Mouse (Mus musculus) NIH3T3 (cell line): ENCODE measurements around the gene Cacna2d3.

Source experiments
- DNase-seq: peaks from one replicate; pipeline ENCODE4 v3.0.0-alpha.2; 2012; ENCODE audit warnings: low read depth

Gene Cacna2d3

DNA sequence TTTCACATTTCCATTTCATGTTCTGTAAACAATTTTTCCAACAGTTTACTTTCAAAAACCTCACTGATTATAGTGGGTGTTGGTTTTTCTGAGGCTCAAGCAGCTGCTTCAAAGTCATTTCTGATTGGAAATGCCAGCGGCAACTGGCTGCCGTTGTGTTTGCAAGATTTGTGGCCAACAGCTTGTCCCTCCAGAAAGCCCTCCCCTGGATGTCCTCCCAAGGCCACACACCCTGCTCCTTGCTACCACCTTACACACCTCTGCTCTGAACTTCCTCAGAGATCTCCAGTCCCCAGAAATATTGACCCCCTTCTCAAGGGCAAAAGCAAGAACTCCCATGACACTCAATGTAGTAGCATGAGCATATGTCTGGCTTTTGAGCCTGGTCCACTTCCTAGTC lies 659.0 kb downstream of the Cacna2d3 start:
- no peak for DNase-seq

DNA sequence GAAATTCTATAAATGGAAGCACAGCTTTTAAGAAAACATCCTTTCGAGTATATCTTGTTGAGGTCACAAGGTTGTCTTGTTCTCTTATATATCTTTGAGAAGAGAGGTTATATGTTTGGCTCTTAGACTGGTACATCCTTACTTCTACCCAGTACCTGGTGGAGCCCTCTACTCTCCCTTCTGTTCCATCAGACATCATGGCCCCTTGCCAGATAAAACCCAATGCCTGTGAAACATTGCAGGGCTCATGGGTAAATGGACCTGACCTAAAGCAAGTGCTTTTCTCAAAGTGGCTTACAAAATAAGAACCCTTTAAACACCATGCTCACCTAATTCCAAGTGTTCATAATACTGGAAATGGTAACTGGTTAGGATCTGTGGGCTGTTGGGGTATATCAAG lies 660.2 kb downstream of the Cacna2d3 start:
- DNase-seq, result no peak

DNA sequence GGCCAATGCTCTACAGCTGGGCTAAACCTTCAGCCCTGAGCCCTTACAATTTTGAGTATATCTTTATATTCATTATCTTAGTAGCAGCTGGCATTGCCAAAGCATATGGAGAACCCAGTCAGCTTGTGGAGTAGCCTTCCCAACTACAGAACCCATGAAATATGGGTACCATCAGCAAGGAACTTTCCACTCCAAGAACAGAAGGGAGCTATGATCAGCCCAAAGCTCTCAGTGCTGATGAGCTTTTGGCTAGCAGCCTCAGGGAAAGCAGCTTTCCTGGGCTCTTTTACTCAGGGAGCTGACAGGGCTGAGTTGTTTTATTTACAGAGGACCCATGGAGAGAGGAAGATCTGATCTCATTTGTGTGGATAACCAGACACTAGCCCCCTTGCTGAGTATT lies 661.0 kb downstream of the Cacna2d3 start:
- no peak for DNase-seq

DNA sequence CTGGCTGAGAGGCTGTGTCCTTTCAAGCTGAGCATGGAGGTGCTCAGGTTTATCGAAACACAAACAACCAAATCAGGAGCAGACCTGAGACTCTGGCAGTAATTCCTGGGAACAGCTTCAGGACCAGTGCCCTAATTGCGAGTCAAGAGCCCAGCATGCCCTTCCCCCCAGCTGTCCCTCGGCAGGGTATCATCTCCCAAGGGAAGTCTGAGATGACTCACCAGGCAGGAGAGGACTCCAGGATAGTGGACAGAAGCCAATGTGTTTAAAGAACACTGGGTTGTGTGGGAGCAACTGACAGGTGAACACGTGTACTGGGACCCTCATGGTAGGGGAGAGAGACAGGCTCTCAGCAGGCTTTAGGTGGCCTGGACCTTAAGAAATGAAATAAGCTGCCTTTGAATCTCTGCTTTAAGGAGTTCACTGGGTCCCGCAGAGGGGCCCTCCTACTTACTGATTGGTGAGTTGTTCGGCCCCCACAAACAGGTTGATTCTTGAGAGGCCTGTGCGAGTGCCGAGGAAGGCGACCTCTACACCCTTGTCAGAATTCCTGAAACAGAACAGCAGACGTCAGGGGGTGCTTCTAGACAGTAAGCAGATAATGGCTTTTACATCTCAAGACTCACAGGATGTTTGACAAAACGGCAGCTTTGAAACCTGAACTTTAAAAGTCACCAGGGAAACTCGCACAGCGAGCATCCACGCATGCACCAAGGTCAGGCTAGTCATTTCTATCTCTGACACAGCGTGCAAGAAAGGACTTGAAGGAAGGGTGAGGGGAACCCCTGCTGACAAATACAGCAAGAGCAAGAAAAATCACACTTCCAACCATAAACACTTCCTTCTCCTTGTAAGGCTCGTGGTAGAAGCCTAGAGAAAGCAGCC lies 669.5 kb downstream of the Cacna2d3 start:
- DNase-seq, result no peak

DNA sequence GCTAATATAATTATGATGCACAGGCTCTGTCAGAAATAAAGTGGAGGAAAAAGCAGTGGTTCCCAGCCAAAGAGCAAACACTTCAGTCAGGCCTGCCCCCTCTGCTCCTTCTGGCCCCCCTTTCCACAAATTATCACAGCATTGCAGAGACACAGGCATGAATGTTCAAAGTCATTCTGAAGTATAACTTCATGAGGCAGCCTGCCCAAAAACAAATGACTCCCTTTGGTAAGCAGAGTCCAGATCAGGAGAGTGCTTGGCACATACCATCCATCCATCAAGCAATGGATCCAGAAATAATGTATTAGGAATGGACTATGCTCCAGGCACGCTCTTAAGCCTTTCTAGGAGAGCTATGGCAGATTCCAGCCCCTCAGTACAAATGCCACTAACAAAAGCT lies 679.3 kb downstream of the Cacna2d3 start:
- DNase-seq, result no peak

DNA sequence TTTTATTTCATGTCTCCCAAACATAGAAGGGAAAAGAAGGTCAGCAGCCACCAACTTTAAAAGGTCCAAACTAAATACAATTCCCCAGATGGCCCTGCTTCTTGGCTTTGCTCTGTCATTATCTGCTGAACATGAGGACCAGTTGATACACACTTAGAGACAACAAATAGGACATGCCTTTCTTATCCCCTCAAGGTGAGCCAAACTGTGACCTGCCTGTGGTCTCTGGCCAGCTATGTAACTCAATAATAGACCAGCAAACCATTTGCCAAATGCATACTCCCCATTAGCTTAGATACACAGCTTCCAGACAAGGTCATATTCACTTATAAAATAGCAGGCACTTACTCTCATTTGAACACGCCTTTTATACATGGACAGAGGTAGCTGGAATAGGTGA lies 680.2 kb downstream of the Cacna2d3 start:
- DNase-seq, result no peak

DNA sequence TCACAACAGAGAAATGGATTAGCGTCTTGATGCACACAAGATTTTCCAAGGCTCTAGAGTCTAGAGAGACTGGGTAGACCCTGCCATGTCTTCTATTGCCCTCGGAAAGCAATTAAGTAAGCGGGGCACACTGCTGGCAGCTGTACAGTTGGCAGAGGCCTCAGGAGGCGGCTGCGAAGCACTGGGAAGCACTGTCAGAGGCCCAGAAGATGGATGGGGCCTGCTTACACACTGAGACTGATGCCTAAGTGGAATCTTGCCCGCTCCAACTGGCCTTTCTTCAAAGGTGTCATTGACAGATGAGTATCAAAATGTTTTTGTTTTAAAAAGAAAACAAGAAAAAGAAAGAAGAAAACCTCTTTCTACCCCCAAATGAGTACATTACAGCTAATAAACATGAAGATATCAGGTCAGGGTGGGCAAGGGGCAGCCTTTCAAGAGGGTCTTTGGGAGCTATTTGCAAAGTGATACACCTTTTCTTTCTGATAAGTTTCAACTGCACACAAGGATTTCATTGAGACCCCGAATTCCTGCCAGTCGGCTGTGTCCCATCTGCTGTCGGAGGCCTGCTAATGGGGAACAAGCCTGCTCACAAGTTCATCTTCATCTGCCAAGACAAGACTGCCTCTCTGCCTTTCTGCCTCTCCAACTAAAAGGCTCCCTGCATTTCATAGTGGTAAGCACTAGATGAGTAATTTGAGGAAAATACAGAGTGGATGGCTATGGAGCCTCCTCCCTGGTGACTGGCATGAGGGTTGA lies 680.9 kb downstream of the Cacna2d3 start:
- DNase-seq, result no peak

DNA sequence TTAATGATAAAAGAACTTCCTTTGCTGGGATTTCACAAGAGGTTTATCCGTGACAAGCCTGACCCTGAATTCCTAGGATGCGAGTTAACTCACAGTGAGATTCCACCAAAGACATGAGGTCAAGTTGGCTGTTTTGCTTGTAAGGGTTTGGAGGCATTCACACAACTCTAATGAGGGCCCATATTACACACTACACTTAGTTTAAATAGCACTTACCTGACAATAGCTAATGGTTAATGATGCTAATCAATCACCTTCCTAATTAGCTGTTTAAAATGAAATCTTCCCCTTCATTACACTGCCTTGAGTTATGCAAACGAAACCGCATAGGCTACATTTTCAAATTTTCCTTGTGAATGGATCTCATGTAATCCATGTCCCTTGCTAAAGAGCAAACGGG lies 683.4 kb downstream of the Cacna2d3 start:
- DNase-seq, result no peak

DNA sequence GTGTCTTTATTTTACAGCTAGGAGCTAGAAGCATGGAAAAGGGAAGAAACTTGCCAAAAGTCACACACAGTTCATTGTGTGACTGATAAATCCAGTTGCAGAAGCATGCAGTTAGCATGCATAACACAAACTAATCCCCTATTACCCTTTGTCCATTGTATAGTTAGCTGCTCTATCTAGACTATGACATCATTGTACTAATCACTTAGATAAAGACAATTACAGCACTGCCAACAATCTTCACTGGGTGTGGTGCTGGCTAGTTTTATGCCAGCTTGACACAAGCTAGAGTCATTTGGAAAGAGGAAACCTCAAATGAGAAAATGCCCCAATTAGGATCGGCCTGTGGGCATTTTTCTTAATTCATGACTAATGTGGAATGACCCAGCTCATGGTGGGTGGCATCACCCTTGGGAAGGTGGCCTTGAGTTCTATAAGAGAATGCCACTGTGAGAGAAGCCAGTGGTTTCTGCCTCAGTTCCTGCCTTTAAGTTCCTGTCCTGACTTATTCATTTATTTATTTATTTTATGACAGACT lies 689.7 kb downstream of the Cacna2d3 start:
- no peak for DNase-seq

DNA sequence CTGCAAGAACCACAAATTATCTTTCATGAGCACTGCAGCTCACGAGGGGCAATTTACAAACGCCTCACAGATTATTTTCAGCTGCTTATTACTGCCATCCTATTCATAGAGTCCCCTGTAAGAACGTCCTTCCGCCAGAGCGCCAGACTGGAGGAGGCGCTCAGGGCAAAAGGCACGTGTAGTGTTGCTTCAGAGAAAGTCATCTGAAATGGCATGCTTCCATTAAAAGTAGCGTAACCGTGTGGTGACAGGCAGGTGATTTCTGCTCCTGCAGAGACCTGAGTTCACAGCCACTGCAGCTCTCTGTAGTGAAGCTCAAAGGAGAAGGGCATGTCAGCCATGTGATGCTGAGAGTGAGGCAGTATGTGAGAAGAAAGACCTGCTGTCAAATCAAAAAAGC lies 691.1 kb downstream of the Cacna2d3 start:
- DNase-seq, result no peak

DNA sequence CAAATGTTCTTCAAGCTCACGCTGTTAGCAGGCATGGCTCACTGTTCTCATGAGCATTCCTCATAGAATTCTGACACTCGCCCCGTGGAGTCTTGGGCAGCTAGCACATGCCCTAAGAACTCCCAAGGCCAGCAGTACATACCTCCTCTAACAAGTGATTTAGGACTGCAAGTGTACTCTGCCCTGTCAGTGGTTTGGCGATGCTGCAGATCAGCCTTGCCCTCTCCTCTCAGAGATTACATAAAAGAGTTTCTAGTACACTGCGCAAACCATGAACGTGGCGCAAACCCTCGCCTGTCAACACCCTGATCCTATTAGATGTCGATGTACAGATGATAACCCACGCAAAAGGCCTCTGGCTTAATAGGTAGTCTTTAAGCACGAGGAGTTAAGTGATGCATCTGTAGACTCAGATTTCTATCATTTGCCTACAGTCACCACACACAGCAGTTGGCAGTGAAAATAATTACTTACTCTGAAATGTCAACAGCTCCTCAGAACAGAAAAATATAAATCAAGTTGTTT lies 691.7 kb downstream of the Cacna2d3 start:
- peak; percentile 4 for DNase-seq

DNA sequence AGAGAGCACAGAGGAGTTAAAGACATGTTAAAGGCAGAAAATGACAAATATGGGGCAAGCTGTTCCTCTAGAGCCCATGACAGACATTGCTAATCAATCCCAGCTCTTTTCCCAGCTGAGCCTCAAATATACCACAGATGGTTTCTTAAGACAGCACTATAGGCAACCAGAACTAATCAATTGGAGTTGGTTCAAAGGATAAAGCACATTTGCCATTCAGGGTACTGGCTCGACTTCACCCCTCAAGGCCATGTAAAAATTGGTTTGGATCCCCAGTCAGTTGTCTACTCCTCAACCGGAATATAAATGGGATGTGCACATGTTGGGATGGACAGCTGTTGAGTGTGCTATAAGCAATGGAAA lies 692.6 kb downstream of the Cacna2d3 start:
- peak; percentile 12 for DNase-seq

DNA sequence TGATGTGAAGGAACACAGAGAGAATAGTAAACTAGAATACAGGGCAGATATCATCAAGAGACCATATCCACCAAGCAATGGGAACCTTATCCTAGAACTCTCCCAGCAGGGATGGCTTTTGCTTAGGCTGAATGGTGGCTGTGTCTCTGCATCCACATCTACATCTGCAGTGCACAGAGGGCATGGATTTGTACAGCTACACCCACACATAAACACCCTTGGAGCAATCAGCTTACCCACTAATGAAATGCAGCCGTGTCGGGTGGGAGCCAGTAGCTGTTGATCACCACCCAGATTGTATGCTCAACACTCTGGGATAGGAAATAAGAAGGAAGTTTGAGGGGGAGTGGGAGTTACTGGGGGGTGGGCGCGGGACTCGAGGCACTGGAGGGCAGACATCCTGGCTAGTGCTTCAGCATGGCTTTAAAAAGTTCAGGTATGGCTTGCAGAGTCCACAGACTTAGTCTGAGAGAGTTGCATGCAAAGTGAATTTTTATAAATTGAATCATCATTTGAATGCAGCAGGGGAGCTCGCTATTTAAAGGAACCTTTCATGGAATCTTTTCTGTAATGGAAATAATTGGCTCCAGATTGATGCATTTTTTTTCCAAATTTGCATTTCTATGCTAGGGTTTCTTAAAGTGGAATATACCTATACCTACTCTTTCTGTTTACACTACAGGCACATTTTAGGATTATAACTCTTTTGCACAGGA lies 693.1 kb downstream of the Cacna2d3 start:
- DNase-seq, result peak; percentile 6

DNA sequence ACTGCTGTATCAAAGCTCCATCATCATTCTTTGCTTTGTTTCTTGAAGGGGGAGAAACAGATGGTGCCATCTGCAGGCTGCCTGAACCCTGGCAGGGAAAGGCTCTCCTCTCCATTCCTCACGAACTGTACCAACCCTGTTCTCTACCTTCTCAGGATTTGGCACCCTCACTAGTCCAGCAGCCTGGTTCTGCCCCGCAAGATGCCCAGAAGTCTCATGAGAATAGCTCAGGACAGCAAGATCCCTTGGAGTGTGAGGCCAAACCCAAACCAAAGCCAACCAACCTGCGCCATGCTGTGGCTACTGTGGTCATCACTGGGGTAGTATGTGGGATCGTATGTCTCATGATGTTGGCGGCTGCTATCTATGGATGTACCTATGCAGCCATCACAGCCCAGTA lies 694.4 kb downstream of the Cacna2d3 start:
- no peak for DNase-seq

DNA sequence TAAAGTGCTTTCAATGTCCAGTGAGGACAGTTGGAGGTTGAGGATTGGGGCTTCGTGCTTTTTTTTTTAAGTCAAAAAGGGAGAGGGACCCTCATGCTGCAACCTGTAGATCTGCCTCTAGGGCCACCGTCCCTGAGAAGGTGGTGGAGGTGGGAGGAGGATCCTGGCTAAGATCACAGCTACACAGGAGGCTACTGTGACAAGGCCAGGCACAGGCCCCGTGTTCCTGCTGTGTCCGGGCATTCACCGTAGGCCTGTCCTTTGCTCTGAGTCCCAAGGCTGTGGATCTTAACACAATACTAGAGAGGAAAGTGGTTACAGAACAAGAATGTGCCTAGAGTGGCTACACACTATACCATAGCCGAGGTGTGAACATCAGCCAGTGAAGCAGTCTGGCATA lies 696.3 kb downstream of the Cacna2d3 start:
- DNase-seq, result no peak

DNA sequence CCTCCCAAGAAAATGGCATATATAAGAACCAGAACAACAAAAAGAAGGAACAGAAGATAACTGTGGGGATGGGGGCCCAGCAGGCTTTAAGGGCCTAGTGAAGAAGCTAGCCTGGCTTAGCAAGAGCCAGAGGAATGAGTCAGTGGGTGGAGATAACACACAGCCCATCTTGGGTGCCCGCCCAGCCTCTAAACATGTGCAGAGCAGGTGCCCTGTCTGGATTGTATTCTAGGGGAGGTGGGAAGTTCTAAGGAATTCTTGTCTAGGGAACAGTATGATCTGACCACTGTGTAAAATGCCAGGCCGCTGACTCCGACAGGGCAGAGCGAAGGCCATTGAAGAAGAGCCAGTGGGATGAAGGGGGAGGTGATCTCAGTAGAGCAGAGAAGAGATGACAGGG lies 698.4 kb downstream of the Cacna2d3 start:
- DNase-seq, result peak; percentile 5

DNA sequence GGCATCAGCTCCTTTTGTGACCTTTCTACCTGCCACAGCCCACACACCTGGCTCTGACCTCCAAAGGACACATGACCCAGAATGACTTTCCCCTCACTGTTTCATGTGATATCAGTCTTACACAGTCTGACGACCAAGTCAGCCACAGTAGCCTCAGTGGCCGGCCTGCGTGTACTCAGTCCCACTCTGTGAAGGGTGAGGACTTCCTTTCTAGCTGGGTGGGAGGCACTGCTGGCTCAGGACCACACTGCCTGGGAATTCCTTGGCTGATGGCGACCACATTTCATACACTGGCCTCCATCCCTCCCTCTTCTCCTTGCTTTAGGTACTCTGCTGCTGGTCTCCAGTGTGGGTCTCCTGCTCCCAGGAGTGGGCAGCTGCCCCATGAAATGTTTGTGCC lies 700.4 kb downstream of the Cacna2d3 start:
- no peak for DNase-seq

DNA sequence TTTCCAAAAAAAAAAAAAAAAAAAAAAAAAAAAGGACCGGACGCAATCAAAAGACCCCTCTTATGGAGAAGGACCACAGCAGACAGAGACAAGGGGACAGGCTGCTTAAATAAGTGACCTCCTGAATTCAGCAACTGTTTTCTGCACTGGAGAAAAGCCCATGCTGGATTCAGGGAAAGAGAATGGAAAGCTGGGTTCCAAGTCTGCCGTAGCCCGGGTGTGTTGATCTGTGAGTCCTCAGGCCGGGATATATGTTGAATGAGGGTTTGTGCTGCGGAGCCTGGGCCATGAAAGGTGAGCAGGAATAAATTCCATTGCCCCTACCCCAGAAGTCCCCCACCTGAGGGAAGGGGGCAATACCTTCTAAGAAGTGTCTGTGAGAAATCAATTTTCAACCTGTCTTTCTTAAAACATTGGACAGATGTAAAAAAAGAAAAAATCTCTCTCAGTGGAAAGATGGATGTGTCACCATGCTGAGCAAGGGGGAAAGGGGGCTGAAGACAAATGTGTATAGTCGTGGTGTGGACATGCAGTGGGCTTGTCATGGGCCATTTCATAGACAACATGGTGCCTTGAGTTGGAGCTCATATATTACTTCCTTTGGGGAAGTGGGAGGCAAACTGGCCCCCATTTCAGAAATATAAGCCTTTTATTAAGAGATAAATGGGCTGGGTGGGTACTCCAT lies 703.2 kb downstream of the Cacna2d3 start:
- no peak for DNase-seq

DNA sequence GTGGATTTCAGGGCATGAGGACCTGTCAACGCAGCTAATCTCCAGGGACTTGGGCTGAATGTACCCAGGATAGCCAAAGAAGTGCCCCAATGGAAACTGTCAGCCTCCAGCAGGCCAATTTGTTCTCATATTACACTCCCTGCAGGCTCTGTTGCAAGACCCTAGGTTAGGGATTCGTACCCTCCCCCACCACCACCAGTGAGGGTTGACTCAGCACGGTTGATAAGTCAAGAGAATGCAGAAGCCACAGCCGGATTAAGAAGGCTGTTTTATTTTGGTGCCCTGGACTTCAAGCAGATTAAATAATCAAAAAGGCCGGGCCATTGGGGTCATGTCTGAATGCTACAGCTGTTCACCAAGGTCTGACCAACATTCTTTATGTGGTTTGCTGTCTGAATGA lies 703.8 kb downstream of the Cacna2d3 start, which contains the start of gene Lrtm1:
TSS of gene Lrtm1 (plus strand) at position 326 of the 400 bp plus-strand sequence.
- DNase-seq, result peak; percentile 52

DNA sequence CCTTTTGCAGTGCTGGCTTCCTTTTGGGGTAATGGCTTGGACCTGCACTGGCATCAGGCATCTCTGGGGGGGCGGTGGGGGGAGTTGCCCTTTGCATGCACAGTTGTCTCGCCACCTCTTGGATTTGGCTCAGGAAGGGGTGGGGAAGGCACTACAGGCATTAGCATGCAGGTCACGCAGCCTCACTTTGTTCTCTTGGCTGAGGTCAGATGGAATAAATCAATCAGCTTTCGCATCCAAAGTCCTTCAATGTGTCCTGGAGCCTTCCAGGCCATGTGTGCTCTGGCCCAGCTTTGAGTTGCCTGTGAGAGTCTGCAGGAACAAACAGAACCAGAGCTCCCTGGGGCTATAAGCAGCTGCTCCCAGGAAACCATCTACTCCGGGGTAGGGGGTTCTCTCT lies 705.8 kb downstream of the Cacna2d3 start:
- no peak for DNase-seq

DNA sequence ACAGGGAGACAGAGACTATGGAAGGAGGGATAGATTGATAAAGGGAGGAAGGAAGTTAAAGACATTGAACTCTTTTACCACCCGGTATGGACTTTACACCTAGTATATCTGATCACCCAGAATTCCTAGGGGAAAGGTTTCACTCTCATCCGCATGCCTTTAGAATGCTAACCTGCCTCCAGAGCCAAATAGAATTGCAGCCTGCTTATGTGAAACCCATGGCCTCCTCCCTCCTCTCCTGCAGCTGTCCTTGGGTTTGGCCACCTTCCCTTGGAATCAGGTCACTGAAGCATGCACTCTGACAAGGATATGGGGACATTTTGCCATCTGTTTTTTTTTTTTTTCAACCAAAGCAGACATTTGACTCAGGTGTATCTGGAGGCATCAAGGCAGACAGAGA lies 707.0 kb downstream of the Cacna2d3 start:
- no peak for DNase-seq

DNA sequence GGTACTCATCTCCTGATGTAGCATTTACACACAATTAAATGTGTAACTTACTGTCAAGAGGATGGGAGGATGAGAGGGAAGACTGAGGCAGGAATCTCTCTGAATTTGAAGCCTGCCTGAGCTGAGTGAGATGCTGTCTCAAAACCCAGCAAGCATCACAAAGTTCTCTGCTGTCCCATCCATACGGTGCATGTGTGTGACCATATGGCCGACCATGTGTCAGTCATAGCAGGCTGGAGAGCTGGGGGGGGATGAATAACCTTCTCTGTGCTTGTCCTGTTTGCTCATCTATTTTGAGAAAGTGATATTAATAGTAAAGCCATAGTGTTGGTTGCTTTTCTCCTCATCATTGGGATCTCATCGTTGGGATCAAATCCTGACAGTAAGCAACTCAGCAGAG lies 708.5 kb downstream of the Cacna2d3 start:
- no peak for DNase-seq
